Mouse (Mus musculus) midbrain, embryonic 16.5 days (tissue): ENCODE measurements at regions not wholly inside any gene's neighbourhood (a gene's known extent, or its start where the extent isn't known, plus 50 kb on each side); places are given as distances from the start of the nearest gene placed in this dataset.
A peak's percentile ranks its signal among the peaks of the same experiment; 100 is the strongest.

ENCODE experiments used
- ATAC-seq: fragments of 200-750 bp; cut with Nextera tagmentation; 2 replicates; pipeline ENCODE4 v1.8.0; 2017; ENCODE audit warnings: moderate TSS enrichment
- H3K27ac ChIP-seq: fragments of 300-500 bp; sonication (generic); 2 replicates; pipeline ENCODE4 v1.5.1; 2014; ENCODE audit warnings: mild to moderate bottlenecking, low read length, mixed read lengths
- H3K27me3 ChIP-seq: fragments of 300-500 bp; sonication (generic); 2 replicates; pipeline ENCODE4 v1.6.1; 2014; ENCODE audit warnings: low read depth, low read length, mixed read lengths; ENCODE audit not compliant: control insufficient read depth, insufficient read depth
- H3K36me3 ChIP-seq: fragments of 300-500 bp; sonication (generic); 2 replicates; pipeline ENCODE4 v1.6.1; 2014; ENCODE audit warnings: mild to moderate bottlenecking, low read length, moderate library complexity, mixed read lengths; ENCODE audit not compliant: control insufficient read depth, insufficient read depth
- H3K4me1 ChIP-seq: fragments of 300-500 bp; sonication (generic); 2 replicates; pipeline ENCODE4 v1.6.1; 2014; ENCODE audit warnings: mild to moderate bottlenecking, low read length, mixed read lengths; ENCODE audit not compliant: control insufficient read depth, insufficient read depth
- H3K4me2 ChIP-seq: fragments of 300-500 bp; sonication (generic); 2 replicates; pipeline ENCODE4 v1.6.1; 2014; ENCODE audit warnings: mild to moderate bottlenecking, low read length, mixed read lengths
- H3K4me3 ChIP-seq: fragments of 300-500 bp; sonication (generic); 2 replicates; pipeline ENCODE4 v1.5.1; 2014; ENCODE audit warnings: low read depth, mild to moderate bottlenecking, low read length, moderate library complexity, mixed read lengths
- H3K9ac ChIP-seq: fragments of 300-500 bp; sonication (generic); 2 replicates; pipeline ENCODE4 v1.6.1; 2014; ENCODE audit warnings: low read depth, low read length, mixed read lengths
- H3K9me3 ChIP-seq: fragments of 300-500 bp; sonication (generic); replicated peaks from 2 replicates; pipeline ENCODE4 v1.6.1; 2014; ENCODE audit warnings: mild to moderate bottlenecking, low read length, mixed read lengths; ENCODE audit not compliant: control insufficient read depth, poor library complexity, severe bottlenecking
- WGBS: fragments of 180-500 bp; shearing (Covaris S2); extraction: QIAGEN DNeasy Blood & Tissue Kit; methylation state at CpG from one replicate; pipeline ENCODE4 v1.1.7; 2014; 5-methylcytosine and 5-hydroxymethylcytosine counted together

GRCm38 (mm10) chr10:21826793-21827504, 55.0 kb upstream of the Sgk1 start:
- 42% methylated on average over 5 of the region's 5 CpGs for WGBS
- Histone ChIP-seq H3K4me2 (no peak overlapping the region), H3K36me3 (no peaks in the 10 kb centered on the region), H3K9me3 (no peaks in the 10 kb centered on the region), H3K4me1 (peaks cover 11% of the 10 kb centered on the region; the same call in 1 of the 2 replicates), H3K9ac (no peak overlapping the region), H3K27ac (no peak overlapping the region), H3K4me3 (no peak overlapping the region), H3K27me3 (no peaks in the 10 kb centered on the region)
- ATAC-seq = no peak

- no peak overlapping the region for H3K4me2 ChIP-seq
- no peaks in the 10 kb centered on the region for H3K36me3 ChIP-seq
- H3K27ac ChIP-seq = no peak overlapping the region
- H3K9me3 ChIP-seq = no peaks in the 10 kb centered on the region
- no peak for ATAC-seq
- H3K9ac ChIP-seq = no peak overlapping the region
- 74% methylated on average over 3 of the region's 3 CpGs for WGBS
- H3K27me3 ChIP-seq = no peaks in the 10 kb centered on the region
- no peak overlapping the region for H3K4me3 ChIP-seq
- peaks cover 11% of the 10 kb centered on the region; the same call in 1 of the 2 replicates for H3K4me1 ChIP-seq
These were observed 54.5 kb upstream of the Sgk1 start for GRCm38 (mm10) chr10:21827505-21827844.

- H3K4me2 ChIP-seq = no peak overlapping the region
- H3K4me3 ChIP-seq = no peak overlapping the region
- no peak overlapping the region for H3K9ac ChIP-seq
- WGBS = 29% methylated on average over 9 of the region's 9 CpGs
- H3K4me1 ChIP-seq = peaks cover 11% of the 10 kb centered on the region; the same call in 1 of the 2 replicates
- peak; percentile 52 for ATAC-seq
- H3K27me3 ChIP-seq = no peaks in the 10 kb centered on the region
- H3K27ac ChIP-seq = no peak overlapping the region
- no peaks in the 10 kb centered on the region for H3K9me3 ChIP-seq
- H3K36me3 ChIP-seq = no peaks in the 10 kb centered on the region
These were observed 53.4 kb upstream of the Sgk1 start for GRCm38 (mm10) chr10:21828432-21829061.

GRCm38 (mm10) chr10:21829062-21829731, 52.8 kb upstream of the Sgk1 start:
- peaks cover 9% of the 10 kb centered on the region; the same call in 1 of the 2 replicates for H3K4me1 ChIP-seq
- H3K27ac ChIP-seq = no peak overlapping the region
- no peak overlapping the region for H3K4me3 ChIP-seq
- peak; percentile 50 for ATAC-seq
- no peaks in the 10 kb centered on the region for H3K36me3 ChIP-seq
- 23% methylated on average over 11 of the region's 11 CpGs for WGBS
- H3K9ac ChIP-seq = no peak overlapping the region
- no peaks in the 10 kb centered on the region for H3K27me3 ChIP-seq
- H3K9me3 ChIP-seq = no peaks in the 10 kb centered on the region
- H3K4me2 ChIP-seq = no peak overlapping the region

GRCm38 (mm10) chr10:21831002-21831696, 50.8 kb upstream of the Sgk1 start:
- WGBS = 61% methylated on average over 6 of the region's 6 CpGs
- H3K4me2 ChIP-seq = no peak overlapping the region
- no peaks in the 10 kb centered on the region for H3K9me3 ChIP-seq
- H3K9ac ChIP-seq = no peak overlapping the region
- no peak overlapping the region for H3K27ac ChIP-seq
- peaks cover 6% of the 10 kb centered on the region; the same call in 1 of the 2 replicates for H3K4me1 ChIP-seq
- no peak overlapping the region for H3K4me3 ChIP-seq
- H3K36me3 ChIP-seq = no peaks in the 10 kb centered on the region
- no peak for ATAC-seq
- no peaks in the 10 kb centered on the region for H3K27me3 ChIP-seq
